Comparison of ENCODE assay signal across 13 mouse cellular contexts in genomic region chr12:32053637-32054366, GRCm38 (mm10). TPM values are rescaled to one million over a fixed set of nuclear protein-coding genes. Genes with fewer than 3 reads are reported as not detected.
A peak's percentile ranks its signal among the peaks of the same experiment; 100 is the strongest.
DNase-seq lines count a peak whose midpoint lies in the region; ATAC-seq lines count a peak whose summit lies in the region.
"Had no signal": no experiment of that assay in that cellular context is flagged by ENCODE, and none has a peak within 500 bp of the region (broad histone marks: within the 10 kb centered on the region; RNA-seq: fewer than 3 reads in every experiment).

No protein-coding gene starts in this region.

- ATAC-seq in heart, embryonic 11.5 days (replicated peaks; ENCODE audit: insufficient number of reproducible peaks, low FRiP score, low TSS enrichment): no peak
- no peak for ATAC-seq in lung, embryonic 15.5 days (ENCODE audit: borderline replicate concordance, extremely low read depth, low FRiP score, low TSS enrichment)
- no peak for ATAC-seq in liver, embryonic 13.5 days (ENCODE audit: low read depth)
- ATAC-seq in neural tube, embryonic 14.5 days (ENCODE audit: low read depth): peak; percentile 59; the same call in 1 of the 2 replicates
- ATAC-seq: Patski had no signal

- H3K27ac ChIP-seq in heart, embryonic 11.5 days (ENCODE audit: low read depth, low read length): 0 out of 2 replicates have a peak overlapping the region, but pooled peaks have one; percentile 35
- H3K27ac ChIP-seq in lung, embryonic 15.5 days: no peak overlapping the region
- H3K27ac ChIP-seq in liver, embryonic 13.5 days: peak overlapping the region; percentile 99
- H3K27ac ChIP-seq in neural tube, embryonic 14.5 days (ENCODE audit: low read depth, low read length): no peak overlapping the region
- H3K27ac ChIP-seq: embryonic facial prominence, embryonic 15.5 days had no signal

- DNase-seq in heart, adult 9 months (ENCODE audit: low spot score in 2 of 2): no peak
- no peak for DNase-seq in lung, postnatal 4 days
- DNase-seq in liver, embryonic 13.5 days: no peak
- DNase-seq in urinary bladder, adult 18-20 months (ENCODE audit: low spot score in 2 of 2): no peak
- no peak for DNase-seq in thymus, adult 18-20 months
- DNase-seq: adrenal gland, adult 2 months; cerebellum, postnatal 36 days; kidney, adult 11 months had no signal

- H3K4me1 ChIP-seq in heart, embryonic 11.5 days (ENCODE audit: control insufficient read depth, insufficient read depth, low read length): 0 out of 2 replicates have a peak, but pooled peaks cover 6% of the 10 kb centered on the region
- H3K4me1 ChIP-seq in lung, embryonic 15.5 days: peaks cover 8% of the 10 kb centered on the region
- H3K4me1 ChIP-seq in liver, embryonic 13.5 days (replicated peaks): peaks cover 92% of the 10 kb centered on the region
- peaks cover 20% of the 10 kb centered on the region for H3K4me1 ChIP-seq in neural tube, embryonic 14.5 days (ENCODE audit: control insufficient read depth, insufficient read depth, low read length)

- no peaks in the 10 kb centered on the region for H3K9me3 ChIP-seq in heart, embryonic 11.5 days (replicated peaks; ENCODE audit: control insufficient read depth, low read length)
- H3K9me3 ChIP-seq in lung, embryonic 15.5 days: no peaks in the 10 kb centered on the region
- no peaks in the 10 kb centered on the region for H3K9me3 ChIP-seq in liver, embryonic 13.5 days (replicated peaks)
- no peaks in the 10 kb centered on the region for H3K9me3 ChIP-seq in neural tube, embryonic 14.5 days (ENCODE audit: control insufficient read depth, low read length)
- H3K9me3 ChIP-seq: embryonic facial prominence, embryonic 15.5 days had no signal

- H3K4me3 ChIP-seq in heart, embryonic 11.5 days (ENCODE audit: low read depth, low read length): no peak overlapping the region
- H3K4me3 ChIP-seq in lung, embryonic 15.5 days: no peak overlapping the region
- H3K4me3 ChIP-seq in liver, embryonic 13.5 days (replicated peaks): peak overlapping the region; percentile 45
- H3K4me3 ChIP-seq in neural tube, embryonic 14.5 days (ENCODE audit: low read depth, low read length): no peak overlapping the region
- H3K4me3 ChIP-seq: embryonic facial prominence, embryonic 15.5 days had no signal

- H3K4me2 ChIP-seq in heart, embryonic 11.5 days: peak overlapping the region; percentile 48
- H3K4me2 ChIP-seq in lung, embryonic 15.5 days: 0 out of 2 replicates have a peak overlapping the region, but pooled peaks have one; percentile 16
- H3K4me2 ChIP-seq in liver, embryonic 13.5 days: peak overlapping the region; percentile 78
- no peak overlapping the region for H3K4me2 ChIP-seq in neural tube, embryonic 14.5 days (ENCODE audit: low read depth, low read length)
- H3K4me2 ChIP-seq: embryonic facial prominence, embryonic 15.5 days had no signal

- 0 out of 2 replicates have a peak overlapping the region, but pooled peaks have one; percentile 16 for H3K9ac ChIP-seq in heart, embryonic 11.5 days (ENCODE audit: low read depth, low read length)
- no peak overlapping the region for H3K9ac ChIP-seq in lung, embryonic 15.5 days
- H3K9ac ChIP-seq in liver, embryonic 13.5 days: peak overlapping the region; percentile 100
- H3K9ac ChIP-seq in neural tube, embryonic 14.5 days (replicated peaks; ENCODE audit: low read depth, low read length): no peak overlapping the region
- H3K9ac ChIP-seq: embryonic facial prominence, embryonic 15.5 days had no signal

- no peaks in the 10 kb centered on the region for H3K36me3 ChIP-seq in heart, embryonic 11.5 days (ENCODE audit: control insufficient read depth, insufficient read depth, low read length)
- no peaks in the 10 kb centered on the region for H3K36me3 ChIP-seq in lung, embryonic 15.5 days
- H3K36me3 ChIP-seq in liver, embryonic 13.5 days: peaks cover 6% of the 10 kb centered on the region
- no peaks in the 10 kb centered on the region for H3K36me3 ChIP-seq in neural tube, embryonic 14.5 days (ENCODE audit: control insufficient read depth, insufficient read depth, low read length)
- H3K36me3 ChIP-seq: embryonic facial prominence, embryonic 15.5 days had no signal

- H3K27me3 ChIP-seq in heart, embryonic 11.5 days (ENCODE audit: control insufficient read depth, insufficient read depth, low read length): no peaks in the 10 kb centered on the region
- no peaks in the 10 kb centered on the region for H3K27me3 ChIP-seq in lung, embryonic 15.5 days
- H3K27me3 ChIP-seq in liver, embryonic 13.5 days: no peaks in the 10 kb centered on the region
- no peaks in the 10 kb centered on the region for H3K27me3 ChIP-seq in neural tube, embryonic 14.5 days (ENCODE audit: control insufficient read depth, insufficient read depth, low read length)
- H3K27me3 ChIP-seq: embryonic facial prominence, embryonic 15.5 days; Patski had no signal

- 65% methylated on average over 11 of the region's 11 CpGs for WGBS in heart, embryonic 11.5 days (ENCODE audit: insufficient replicate concordance)
- 55% methylated on average over 11 of the region's 11 CpGs for WGBS in lung, embryonic 15.5 days
- 60% methylated on average over 11 of the region's 11 CpGs for WGBS in liver, embryonic 13.5 days (ENCODE audit: insufficient replicate concordance)
- 43% methylated on average over 11 of the region's 11 CpGs for WGBS in neural tube, embryonic 14.5 days

RNA-seq across cellular contexts. Expression of gene Prkar2b, which starts 7.3 kb away (rescaled TPM):
- 20.6 and 20.7 TPM in 2 replicates for polyA plus RNA-seq in heart, embryonic 11.5 days (2014; fragmentation: Nextera tagmentation; extraction: Ambion mirVana)
- polyA plus RNA-seq in lung, embryonic 15.5 days (2015; fragmentation: Nextera tagmentation; extraction: Ambion mirVana): 21.4 and 24.6 TPM in 2 replicates
- polyA plus RNA-seq in liver, embryonic 13.5 days (2015; fragmentation: Nextera tagmentation; extraction: Ambion mirVana): 79.3 and 94.6 TPM in 2 replicates
- 157 and 162 TPM in 2 replicates for polyA plus RNA-seq in neural tube, embryonic 14.5 days (2014; fragmentation: Nextera tagmentation; extraction: Ambion mirVana)

Comparison
In these comparisons a context has a peak if more than half of its experiments do, and no peak if none do; other contexts are left out.
1. H3K27ac ChIP-seq: peak in heart, embryonic 11.5 days (single experiment) and liver, embryonic 13.5 days (single experiment); none in lung, embryonic 15.5 days (single experiment) and neural tube, embryonic 14.5 days (single experiment).
2. H3K9ac ChIP-seq: peak in heart, embryonic 11.5 days (single experiment) and liver, embryonic 13.5 days (single experiment); none in lung, embryonic 15.5 days (single experiment) and neural tube, embryonic 14.5 days (single experiment).